Mouse (Mus musculus) T-helper 1 cell (primary cell): Measurements from ENCODE around the gene Rere.
"Not testable (repeated sequence)": the region's sequence is repeated elsewhere in the genome, so short reads cannot be mapped to it uniquely, and the experiment has no call there.

Source experiments
- in situ Hi-C: fragments of 300-600 bp; cut with MboI, MseI; formaldehyde crosslinking; loops from one replicate; pipeline ENCODE4 v1.15.1; 2025; ENCODE audit warnings: high pct_unique_total_duplicates

Gene Rere

GRCm38 (mm10) chr4:150493258-150493937 lies 212.0 kb downstream of the Rere start:
- in situ Hi-C loops, result no loop called here

DNA sequence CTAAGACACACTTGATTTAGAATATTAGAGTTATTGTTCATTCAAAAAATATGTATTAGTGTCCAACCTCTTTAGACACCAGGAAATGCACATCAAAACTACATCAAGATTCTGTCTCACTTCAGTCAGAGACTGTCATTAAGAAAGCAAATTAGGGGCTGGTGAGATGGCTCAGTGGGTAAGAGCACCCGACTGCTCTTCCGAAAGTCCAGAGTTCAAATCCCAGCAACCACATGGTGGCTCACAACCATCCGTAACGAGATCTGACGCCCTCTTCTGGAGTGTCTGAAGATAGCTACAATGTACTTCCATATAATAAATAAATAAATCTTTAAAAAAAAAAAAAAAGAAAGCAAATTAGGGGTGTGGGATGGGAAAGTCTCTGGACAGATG lies 212.5 kb downstream of the Rere start:
- in situ Hi-C loops, result not testable (repeated sequence)

DNA sequence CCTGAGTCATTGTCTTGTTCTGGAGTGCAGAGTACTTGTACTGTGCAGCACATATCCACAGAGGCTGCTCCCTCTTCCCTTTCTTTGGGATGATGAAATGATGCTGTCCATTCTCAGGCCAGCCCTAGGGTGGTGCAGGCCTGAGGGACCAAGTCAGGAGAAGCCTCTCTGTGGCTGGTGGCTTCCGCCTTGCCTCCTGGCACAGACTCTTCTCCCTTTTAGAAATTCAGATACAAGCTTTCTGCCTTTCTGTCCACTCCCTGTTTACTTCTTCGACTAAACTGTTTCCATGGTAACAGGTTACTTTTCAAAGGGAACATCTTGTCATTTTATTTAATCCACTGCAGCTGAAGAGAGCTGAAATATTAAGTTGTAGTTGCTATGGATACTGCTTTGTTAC lies 214.1 kb downstream of the Rere start:
- in situ Hi-C loops, result no loop called here

DNA sequence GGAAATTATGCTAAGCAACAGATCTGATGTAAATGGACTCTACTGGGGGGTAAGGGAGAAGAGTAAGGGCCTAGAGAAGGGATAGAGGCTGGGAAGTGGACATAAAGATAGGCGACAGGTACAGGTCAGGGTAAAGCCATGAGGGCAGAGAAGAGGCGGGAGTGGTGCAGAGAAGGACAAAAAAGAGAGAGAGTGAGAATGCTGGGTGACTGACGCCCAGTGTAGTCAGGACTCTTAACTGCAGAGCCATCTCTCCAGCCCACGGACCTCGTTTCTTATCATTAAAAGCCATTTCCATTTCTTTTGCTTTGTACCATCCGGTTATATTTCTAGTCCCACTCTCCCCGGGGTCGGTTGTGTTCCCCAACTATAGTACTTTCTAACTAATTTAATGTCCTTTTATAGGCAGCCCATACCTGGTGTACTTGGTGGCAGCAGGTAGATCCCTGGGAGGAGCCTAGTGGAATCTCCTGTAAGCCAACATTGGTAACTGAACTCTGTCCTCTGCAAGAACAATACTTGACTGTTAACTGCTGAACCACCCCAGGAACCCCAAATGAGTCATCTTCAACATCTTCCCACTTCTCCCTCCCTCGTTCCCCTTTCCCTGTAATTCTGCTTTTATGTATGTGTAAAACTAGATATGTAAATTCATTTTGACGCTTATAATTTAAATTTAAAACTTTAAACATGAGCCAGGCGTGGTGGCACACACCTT lies 223.0 kb downstream of the Rere start:
- in situ Hi-C loops, result no loop called here

GRCm38 (mm10) chr4:150509026-150509712 lies 227.7 kb downstream of the Rere start:
- in situ Hi-C loops, result no loop called here

GRCm38 (mm10) chr4:150510036-150510435 lies 228.6 kb downstream of the Rere start:
- in situ Hi-C loops, result no loop called here

GRCm38 (mm10) chr4:150513387-150513786 lies 231.9 kb downstream of the Rere start:
- in situ Hi-C loops, result not testable (repeated sequence)

- in situ Hi-C loops, result no loop called here
These were observed 234.8 kb downstream of the Rere start for GRCm38 (mm10) chr4:150516201-150516600.

DNA sequence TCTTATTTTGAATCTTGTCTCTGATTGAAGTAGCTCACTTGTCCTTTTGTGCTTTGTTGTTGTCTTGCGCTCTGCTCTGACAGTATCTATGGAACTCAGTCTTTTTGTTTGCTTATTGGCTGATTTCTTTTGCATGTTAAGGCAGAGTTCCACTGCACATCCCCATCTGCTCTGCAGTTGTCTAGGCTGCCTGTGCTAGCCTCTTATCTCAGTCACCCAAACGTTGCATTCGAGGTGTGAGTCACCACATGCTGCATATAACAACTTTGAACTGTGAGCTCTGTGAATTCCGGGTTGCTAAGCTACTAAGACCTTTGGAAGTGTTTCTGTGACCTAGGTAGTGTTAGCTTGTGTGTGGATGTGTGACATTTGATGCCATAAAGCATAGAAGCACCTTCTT lies 235.9 kb downstream of the Rere start:
- in situ Hi-C loops, result no loop called here

GRCm38 (mm10) chr4:150518826-150519225 lies 237.4 kb downstream of the Rere start:
- in situ Hi-C loops, result no loop called here

DNA sequence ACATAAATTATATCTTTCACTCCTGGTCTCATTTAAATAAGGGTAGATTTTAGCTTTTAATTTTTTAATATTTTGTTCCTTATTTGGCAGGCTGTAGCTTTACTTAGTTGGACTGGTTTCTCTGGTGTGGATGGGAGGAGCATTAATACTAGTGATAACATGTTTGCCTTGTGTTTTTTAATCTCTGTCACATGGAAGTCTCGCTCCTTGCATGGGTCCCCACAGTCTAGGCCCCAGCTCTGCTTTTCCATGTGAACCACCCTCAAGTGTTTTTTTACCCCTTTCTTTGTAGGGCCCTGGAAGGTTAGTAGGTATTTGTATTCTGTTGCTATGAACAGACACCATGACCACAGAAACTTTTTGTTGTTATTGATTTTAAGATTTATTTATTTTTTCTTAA lies 238.6 kb downstream of the Rere start:
- in situ Hi-C loops, result loop anchor here (10.0 kb wide), 1 partner anchor 1875 kb away; the partner anchor contains the start of gene Gm572

DNA sequence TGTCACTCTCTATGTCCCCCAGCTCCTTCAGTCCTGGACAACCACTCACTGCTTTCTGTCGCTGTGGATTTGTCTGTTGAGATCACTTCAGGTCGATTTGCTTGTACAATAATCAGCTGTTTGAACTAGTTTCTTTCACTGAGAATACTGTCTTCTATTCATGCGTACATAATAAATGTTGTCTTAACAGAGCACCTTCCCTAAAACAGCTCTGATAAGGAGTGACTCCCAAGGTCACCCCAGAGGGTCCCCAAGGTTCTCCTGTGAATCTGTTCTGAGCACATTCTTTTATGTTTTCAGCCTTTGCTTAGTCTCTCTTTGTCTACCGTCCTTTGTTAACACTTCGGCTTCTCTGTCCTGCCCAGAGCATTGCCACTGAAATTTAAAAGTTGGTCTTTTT lies 241.0 kb downstream of the Rere start:
- in situ Hi-C loops, result loop anchor here (10.0 kb wide), 1 partner anchor 1878 kb away; the partner anchor contains the start of gene Gm572

- in situ Hi-C loops, result loop anchor here (10.0 kb wide), 1 partner anchor 1879 kb away; the partner anchor contains the start of gene Gm572
These were observed 241.9 kb downstream of the Rere start for GRCm38 (mm10) chr4:150523351-150523750.

GRCm38 (mm10) chr4:150526269-150526668 lies 244.8 kb downstream of the Rere start:
- in situ Hi-C loops, result loop anchor here (10.0 kb wide), 1 partner anchor 1881 kb away; the partner anchor contains the start of gene Gm572

DNA sequence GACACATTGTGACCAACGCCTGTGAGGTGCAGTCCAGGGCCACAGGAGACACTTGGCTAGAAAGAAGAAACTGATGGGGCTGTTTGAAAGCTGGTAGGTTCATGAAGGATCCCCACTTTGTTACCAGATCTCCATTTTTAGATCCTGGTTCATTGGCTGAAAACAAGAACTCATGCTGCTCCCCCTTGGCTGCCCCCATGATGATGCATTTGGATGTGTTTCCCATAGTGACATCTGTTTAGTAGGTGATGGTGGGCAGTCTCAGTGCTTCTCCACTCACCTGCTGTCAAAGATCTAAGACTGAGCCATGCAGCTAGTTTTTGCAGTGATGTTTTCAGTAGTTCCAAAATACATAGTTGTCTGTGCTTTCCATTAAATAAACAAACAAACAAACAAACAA lies 247.0 kb downstream of the Rere start:
- in situ Hi-C loops, result loop anchor here (10.0 kb wide), 1 partner anchor 1884 kb away; the partner anchor contains the start of gene Gm572

GRCm38 (mm10) chr4:150528846-150529245 lies 247.4 kb downstream of the Rere start:
- in situ Hi-C loops, result loop anchor here (10.0 kb wide), 1 partner anchor 1884 kb away; the partner anchor contains the start of gene Gm572

- in situ Hi-C loops, result loop anchor here (5.0 kb wide), 1 partner anchor 100 kb away; no protein-coding TSS in a partner anchor
These were observed 250.4 kb downstream of the Rere start for GRCm38 (mm10) chr4:150531869-150532268.

GRCm38 (mm10) chr4:150536821-150537510 lies 255.5 kb downstream of the Rere start:
- in situ Hi-C loops, result no loop called here

DNA sequence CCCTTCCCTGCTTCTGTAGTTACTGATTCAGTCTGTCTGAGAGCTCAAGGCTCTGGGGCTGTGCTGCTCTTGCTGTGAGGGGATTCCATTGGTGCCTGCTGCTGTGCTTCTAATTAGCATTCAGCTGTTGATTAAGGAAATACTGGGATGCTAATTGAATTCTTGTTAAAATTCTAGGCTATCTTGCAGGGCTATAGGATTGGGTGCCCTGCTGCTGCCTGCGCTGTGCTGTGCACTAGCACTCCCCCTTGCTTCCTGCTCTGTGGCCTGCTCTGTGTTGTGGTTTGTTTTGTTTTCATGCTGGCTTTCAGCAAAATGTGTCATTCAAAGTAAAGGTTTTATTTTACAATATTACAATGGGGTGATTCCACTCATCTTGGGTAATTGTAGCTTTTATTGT lies 258.4 kb downstream of the Rere start:
- in situ Hi-C loops, result no loop called here

DNA sequence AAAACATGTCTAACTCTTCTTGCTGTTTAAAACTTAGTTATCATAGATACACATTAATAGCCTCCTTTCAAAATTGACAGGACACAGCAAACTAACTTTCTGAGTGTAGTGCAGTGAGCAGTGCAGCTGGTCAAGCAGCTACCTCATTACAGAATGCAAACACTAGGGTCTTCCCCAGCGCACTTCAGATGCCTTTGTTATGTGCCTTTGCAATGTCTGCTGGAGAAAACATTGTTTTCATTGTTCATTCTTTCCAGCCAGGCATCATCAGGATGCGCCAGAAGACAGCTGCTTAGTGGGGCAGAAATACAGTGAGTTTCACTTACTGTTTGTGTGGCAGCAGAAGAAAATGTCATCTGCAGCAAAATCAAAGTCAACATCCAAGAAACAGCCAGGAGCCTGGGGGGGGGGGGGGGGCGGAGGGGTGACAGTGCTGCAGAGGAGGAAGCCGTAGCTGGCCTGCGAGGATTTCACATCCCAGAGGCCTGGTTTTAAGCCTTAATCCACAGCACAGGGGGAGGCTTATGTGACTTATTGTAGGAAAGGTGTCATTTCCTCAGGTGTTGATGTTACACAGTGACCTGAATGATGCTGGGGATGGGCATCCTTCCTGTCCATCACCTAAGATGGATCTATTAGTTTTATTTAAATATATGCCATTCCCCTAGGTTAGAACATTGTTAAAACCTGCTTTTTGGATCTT lies 259.1 kb downstream of the Rere start:
- in situ Hi-C loops, result no loop called here

DNA sequence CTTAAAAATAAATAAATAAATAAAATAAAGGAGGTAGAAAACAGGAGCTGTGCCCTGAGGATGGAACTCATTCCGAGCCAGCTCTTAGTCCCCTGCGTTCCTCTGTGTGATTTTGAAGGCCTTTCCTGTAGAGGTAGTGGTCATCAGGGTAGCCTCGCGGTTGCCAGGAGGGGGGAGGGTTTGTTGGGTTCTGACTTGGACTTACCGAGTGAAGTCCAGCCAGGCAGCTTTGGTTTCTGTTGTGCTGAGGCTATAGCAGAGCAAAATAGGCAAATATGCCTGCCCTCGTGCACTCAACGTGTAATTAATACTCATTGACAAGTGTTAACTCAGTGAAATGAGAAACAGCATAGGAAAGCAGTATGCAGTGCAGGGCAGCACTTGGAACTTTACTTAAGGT lies 262.8 kb downstream of the Rere start:
- in situ Hi-C loops, result no loop called here
